Mouse (Mus musculus): ENCODE measurements around the gene Ckap5. TPM values are rescaled to one million over a fixed set of nuclear protein-coding genes. Genes with fewer than 3 reads are reported as not detected.
A peak's percentile ranks its signal among the peaks of the same experiment; 100 is the strongest.

The Ckap5 gene
- total RNA-seq, 1 experiment: 68.8 TPM

DNA sequence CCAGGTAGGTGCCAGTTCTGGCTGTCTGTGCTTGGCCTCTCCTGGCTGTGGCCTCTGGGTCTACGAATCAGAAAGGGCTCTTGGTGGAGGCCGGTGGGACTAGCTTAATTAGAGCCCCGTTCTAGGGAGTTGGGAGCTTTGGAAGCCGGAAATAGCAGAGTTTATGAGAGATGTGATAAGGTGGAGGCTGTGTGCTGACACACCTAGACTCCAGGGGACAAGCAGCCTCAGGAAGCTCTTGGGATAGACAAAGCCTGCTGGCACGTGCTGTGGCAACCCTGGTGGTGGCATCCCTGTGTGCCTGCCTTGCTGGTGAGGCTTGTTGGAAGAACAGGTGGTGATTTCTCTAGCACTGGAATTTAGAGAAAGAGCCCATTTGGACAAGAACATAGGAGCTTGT lies 128.8 kb downstream of the Ckap5 start:
- no peaks in the 10 kb centered on the region for H3K9me3 ChIP-seq (ENCODE audit: control insufficient read depth, insufficient read depth, low read depth, low read length)
- H3K27ac ChIP-seq (ENCODE audit: insufficient read depth, low read depth, low read length, poor library complexity, severe bottlenecking): no peak overlapping the region
- no peak overlapping the region for H3K4me3 ChIP-seq (ENCODE audit: insufficient read depth in 1 of 2, low read depth in 1 of 2, low read length in 2 of 2, poor library complexity in 1 of 2, severe bottlenecking in 1 of 2)
- peaks cover 2 to 6% of the 10 kb centered on the region in 2 experiments; a peak in 1 of 4 replicates for H3K4me1 ChIP-seq (ENCODE audit: control insufficient read depth in 2 of 2, insufficient read depth in 2 of 2, low read length in 2 of 2, poor library complexity in 1 of 2)
- no peak overlapping the region for H3K9ac ChIP-seq (ENCODE audit: insufficient read depth, low read depth, low read length, poor library complexity, severe bottlenecking)
- peaks cover 12% of the 10 kb centered on the region for H3K36me3 ChIP-seq (ENCODE audit: control insufficient read depth, insufficient read depth, low read length, poor library complexity, severe bottlenecking)
- DNase-seq (ENCODE audit: low read depth, low spot score): no peak
- in situ Hi-C loops (cut with MboI; ENCODE audit: low sequenced_read_pairs in 2 of 2, unreplicated experiment in 2 of 2): no loop called here
- TF ChIP-seq ZNF384 (IDR thresholded peaks at IDR 0.05; ENCODE audit: low read depth, low read length) (no peak), HCFC1 (IDR thresholded peaks at IDR 0.05; ENCODE audit: borderline replicate concordance, insufficient read depth, low read length) (no peak), ZC3H11A (IDR thresholded peaks at IDR 0.05; ENCODE audit: borderline replicate concordance, low read depth, low read length) (no peak), MAFK (IDR thresholded peaks at IDR 0.05; ENCODE audit: insufficient read depth, low read depth, low read length) (no peak), CHD2 (IDR thresholded peaks at IDR 0.05; ENCODE audit: low read depth, low read length) (no peak)

DNA sequence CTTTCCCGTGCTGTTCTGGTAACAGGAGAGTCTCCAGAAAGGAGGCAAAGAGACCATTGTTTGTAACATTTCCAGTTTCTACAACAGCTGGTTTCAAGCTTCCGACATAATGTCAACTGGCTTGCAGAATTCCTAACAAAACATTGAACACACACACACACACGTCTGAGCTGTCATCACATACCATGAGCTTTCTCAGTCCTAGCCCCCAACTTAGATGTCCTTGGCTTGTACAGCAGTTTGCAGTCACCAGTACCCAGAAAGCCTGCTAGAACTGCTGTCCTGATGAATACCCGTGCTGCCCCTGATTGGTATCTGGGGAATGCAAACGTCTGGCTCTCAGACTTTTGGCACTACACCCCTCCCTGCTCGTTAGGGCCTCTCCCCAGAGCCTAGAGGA lies 129.3 kb downstream of the Ckap5 start:
- no peak overlapping the region for H3K9ac ChIP-seq (ENCODE audit: insufficient read depth, low read depth, low read length, poor library complexity, severe bottlenecking)
- no peak overlapping the region for H3K4me3 ChIP-seq (ENCODE audit: insufficient read depth in 1 of 2, low read depth in 1 of 2, low read length in 2 of 2, poor library complexity in 1 of 2, severe bottlenecking in 1 of 2)
- no peak for TF ChIP-seq ZC3H11A (IDR thresholded peaks at IDR 0.05; ENCODE audit: borderline replicate concordance, low read depth, low read length)
- TF ChIP-seq HCFC1 (IDR thresholded peaks at IDR 0.05; ENCODE audit: borderline replicate concordance, insufficient read depth, low read length): no peak
- TF ChIP-seq CHD2 (IDR thresholded peaks at IDR 0.05; ENCODE audit: low read depth, low read length): no peak
- TF ChIP-seq ZNF384 (IDR thresholded peaks at IDR 0.05; ENCODE audit: low read depth, low read length): no peak
- no peak for TF ChIP-seq MAFK (IDR thresholded peaks at IDR 0.05; ENCODE audit: insufficient read depth, low read depth, low read length)
- peaks cover 2 to 6% of the 10 kb centered on the region in 2 experiments; a peak in 1 of 4 replicates for H3K4me1 ChIP-seq (ENCODE audit: control insufficient read depth in 2 of 2, insufficient read depth in 2 of 2, low read length in 2 of 2, poor library complexity in 1 of 2)
- H3K36me3 ChIP-seq (ENCODE audit: control insufficient read depth, insufficient read depth, low read length, poor library complexity, severe bottlenecking): peaks cover 12% of the 10 kb centered on the region
- no peak for DNase-seq (ENCODE audit: low read depth, low spot score)
- in situ Hi-C loops (cut with MboI; ENCODE audit: low sequenced_read_pairs in 2 of 2, unreplicated experiment in 2 of 2): no loop called here
- no peak overlapping the region for H3K27ac ChIP-seq (ENCODE audit: insufficient read depth, low read depth, low read length, poor library complexity, severe bottlenecking)
- no peaks in the 10 kb centered on the region for H3K9me3 ChIP-seq (ENCODE audit: control insufficient read depth, insufficient read depth, low read depth, low read length)

DNA sequence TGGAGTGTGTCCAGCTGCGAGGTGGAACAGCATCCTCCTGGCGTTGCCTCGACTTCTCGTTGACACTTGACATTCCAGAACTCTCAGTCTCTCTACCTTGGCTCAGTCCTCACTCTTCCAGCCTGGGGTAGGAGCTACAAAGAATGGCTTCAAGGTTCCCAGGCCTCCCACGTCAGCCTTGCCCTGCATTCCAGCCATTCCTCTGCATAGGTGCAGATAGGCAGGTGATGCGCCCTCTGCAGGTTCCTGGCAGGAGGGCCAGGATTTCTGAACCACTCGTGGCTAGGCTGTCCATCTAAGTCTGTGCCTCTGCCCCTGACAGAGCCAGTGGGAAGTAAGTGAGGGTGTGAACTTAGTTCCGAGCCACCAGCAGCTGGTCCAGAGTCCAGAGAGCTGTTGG lies 130.2 kb downstream of the Ckap5 start:
- Histone ChIP-seq H3K36me3 (ENCODE audit: control insufficient read depth, insufficient read depth, low read length, poor library complexity, severe bottlenecking) (peaks cover 12% of the 10 kb centered on the region), H3K4me1 (ENCODE audit: control insufficient read depth in 2 of 2, insufficient read depth in 2 of 2, low read length in 2 of 2, poor library complexity in 1 of 2) (peaks cover 2 to 6% of the 10 kb centered on the region in 2 experiments; a peak in 1 of 4 replicates)
- peak; percentile 60 for DNase-seq (ENCODE audit: low read depth, low spot score)

GRCm38 (mm10) chr2:91659657-91660056 lies 133.1 kb downstream of the Ckap5 start:
- TF ChIP-seq MAFK (IDR thresholded peaks at IDR 0.05; ENCODE audit: insufficient read depth, low read depth, low read length): no peak
- TF ChIP-seq HCFC1 (IDR thresholded peaks at IDR 0.05; ENCODE audit: borderline replicate concordance, insufficient read depth, low read length): no peak
- TF ChIP-seq CHD2 (IDR thresholded peaks at IDR 0.05; ENCODE audit: low read depth, low read length): no peak
- TF ChIP-seq ZNF384 (IDR thresholded peaks at IDR 0.05; ENCODE audit: low read depth, low read length): no peak
- TF ChIP-seq ZC3H11A (IDR thresholded peaks at IDR 0.05; ENCODE audit: borderline replicate concordance, low read depth, low read length): no peak
- Histone ChIP-seq H3K27ac (ENCODE audit: insufficient read depth, low read depth, low read length, poor library complexity, severe bottlenecking) (no peak overlapping the region), H3K4me1 (ENCODE audit: control insufficient read depth in 2 of 2, insufficient read depth in 2 of 2, low read length in 2 of 2, poor library complexity in 1 of 2) (peaks cover 2 to 6% of the 10 kb centered on the region in 2 experiments; a peak in 1 of 4 replicates), H3K9ac (ENCODE audit: insufficient read depth, low read depth, low read length, poor library complexity, severe bottlenecking) (no peak overlapping the region), H3K36me3 (ENCODE audit: control insufficient read depth, insufficient read depth, low read length, poor library complexity, severe bottlenecking) (peaks cover 6% of the 10 kb centered on the region), H3K4me3 (ENCODE audit: insufficient read depth in 1 of 2, low read depth in 1 of 2, low read length in 2 of 2, poor library complexity in 1 of 2, severe bottlenecking in 1 of 2) (no peak overlapping the region), H3K9me3 (ENCODE audit: control insufficient read depth, insufficient read depth, low read depth, low read length) (no peaks in the 10 kb centered on the region)
- no peak for DNase-seq (ENCODE audit: low read depth, low spot score)
- in situ Hi-C loops (cut with MboI; ENCODE audit: low sequenced_read_pairs in 2 of 2, unreplicated experiment in 2 of 2): no loop called here

More for the DNA sequence above, 130.2 kb downstream of the Ckap5 start:
- TF ChIP-seq MAFK (IDR thresholded peaks at IDR 0.05; ENCODE audit: insufficient read depth, low read depth, low read length) (no peak), CHD2 (IDR thresholded peaks at IDR 0.05; ENCODE audit: low read depth, low read length) (no peak), HCFC1 (IDR thresholded peaks at IDR 0.05; ENCODE audit: borderline replicate concordance, insufficient read depth, low read length) (no peak), ZNF384 (IDR thresholded peaks at IDR 0.05; ENCODE audit: low read depth, low read length) (no peak), ZC3H11A (IDR thresholded peaks at IDR 0.05; ENCODE audit: borderline replicate concordance, low read depth, low read length) (no peak)
- Histone ChIP-seq H3K27ac (ENCODE audit: insufficient read depth, low read depth, low read length, poor library complexity, severe bottlenecking) (no peak overlapping the region), H3K4me3 (ENCODE audit: insufficient read depth in 1 of 2, low read depth in 1 of 2, low read length in 2 of 2, poor library complexity in 1 of 2, severe bottlenecking in 1 of 2) (no peak overlapping the region), H3K9me3 (ENCODE audit: control insufficient read depth, insufficient read depth, low read depth, low read length) (no peaks in the 10 kb centered on the region), H3K9ac (ENCODE audit: insufficient read depth, low read depth, low read length, poor library complexity, severe bottlenecking) (no peak overlapping the region)
- in situ Hi-C loops (cut with MboI; ENCODE audit: low sequenced_read_pairs in 2 of 2, unreplicated experiment in 2 of 2): no loop called here
